Mouse (Mus musculus) bone marrow, adult 2 months (tissue): Measurements from ENCODE around the gene Lrba.

ENCODE experiments used
- CTCF ChIP-seq: fragments of 200-500 bp; IDR thresholded peaks from 2 replicates; pipeline ENCODE4 v1.5.1; 2011; ENCODE audit warnings: low read length, control low read depth; ENCODE audit not compliant: control insufficient read depth, insufficient read depth
- POLR2A ChIP-seq: fragments of 200-500 bp; IDR thresholded peaks from 2 replicates; pipeline ENCODE4 v1.6.1; 2011; ENCODE audit warnings: low read depth, mild to moderate bottlenecking, control low read depth, low read length, borderline replicate concordance; ENCODE audit not compliant: control insufficient read depth

DNA sequence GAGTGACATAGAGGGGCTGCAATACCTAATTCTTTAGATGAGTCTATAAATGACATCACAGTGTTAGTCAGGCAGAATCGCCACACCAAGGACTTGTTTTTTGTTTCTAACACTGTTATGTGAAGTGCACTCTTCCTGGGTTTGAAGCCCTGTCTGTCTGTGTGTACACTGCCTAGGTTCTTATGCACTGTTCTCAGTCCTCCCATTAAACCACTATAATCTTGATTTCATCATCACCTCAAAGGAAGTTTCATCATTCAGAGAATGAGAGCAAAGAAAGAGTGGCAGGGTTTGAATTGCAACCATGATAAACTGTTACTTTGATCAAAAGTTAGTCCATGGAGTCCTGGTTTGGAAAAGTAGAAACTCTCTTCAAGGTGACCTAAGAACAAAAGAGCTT is 532.1 kb downstream of the Lrba start:
- TF ChIP-seq CTCF (no peak), POLR2A (no peak)
